Mouse (Mus musculus) C2C12 (cell line): ENCODE measurements at regions not wholly inside any gene's neighbourhood (a gene's known extent, or its start where the extent isn't known, plus 50 kb on each side); places are given as distances from the start of the nearest gene placed in this dataset.

Source experiments
- CEBPB ChIP-seq: IDR thresholded peaks from one replicate; pipeline ENCODE4 v1.6.1; 2011; ENCODE audit warnings: low read depth, mild to moderate bottlenecking, control low read depth, moderate library complexity
- CTCF ChIP-seq: IDR thresholded peaks from one replicate; pipeline ENCODE4 v1.5.1; 2011; ENCODE audit not compliant: control insufficient read depth, insufficient read depth, insufficient read length
- FOSL1 ChIP-seq: IDR thresholded peaks from one replicate; pipeline ENCODE4 v1.8.0; 2011; ENCODE audit warnings: mild to moderate bottlenecking, low read length; ENCODE audit not compliant: poor library complexity, insufficient read depth, severe bottlenecking
- MAX ChIP-seq: IDR thresholded peaks from one replicate; pipeline ENCODE4 v1.6.1; 2011; ENCODE audit warnings: mild to moderate bottlenecking, control low read depth
- MYOG ChIP-seq: IDR thresholded peaks from one replicate; pipeline ENCODE4 v1.6.1; 2011; ENCODE audit not compliant: control insufficient read depth, insufficient read length; ENCODE audit errors: extremely low read depth
- USF1 ChIP-seq: IDR thresholded peaks from one replicate; pipeline ENCODE4 v1.6.1; 2011; ENCODE audit warnings: low read depth, mild to moderate bottlenecking, control low read depth, moderate library complexity

DNA sequence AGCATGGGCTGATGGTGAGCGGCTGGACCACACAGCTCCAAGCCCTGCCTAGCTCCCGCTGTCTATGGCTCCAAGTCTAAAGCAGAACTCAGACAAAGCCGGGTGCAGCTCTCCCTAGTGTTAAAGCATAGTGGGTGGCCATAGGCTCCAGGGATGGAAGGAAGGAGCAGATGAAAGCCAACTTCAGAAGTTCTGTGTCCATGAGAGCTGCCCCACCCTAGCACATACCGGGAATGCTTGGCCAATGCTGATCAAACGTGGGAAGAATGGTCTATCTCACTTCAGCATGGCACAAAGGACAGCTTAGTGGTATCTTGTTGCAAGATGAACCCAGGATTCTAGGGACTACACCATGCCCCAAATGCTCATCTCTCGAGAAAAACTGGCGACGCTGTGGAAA is 55.5 kb upstream of the Ssx2ip start:
- TF ChIP-seq CTCF (no peak), FOSL1 (no peak), CEBPB (no peak), USF1 (no peak), MYOG (no peak), MAX (no peak)
